ENCODE assay signal across 9 mouse cellular contexts in the genomic region with DNA sequence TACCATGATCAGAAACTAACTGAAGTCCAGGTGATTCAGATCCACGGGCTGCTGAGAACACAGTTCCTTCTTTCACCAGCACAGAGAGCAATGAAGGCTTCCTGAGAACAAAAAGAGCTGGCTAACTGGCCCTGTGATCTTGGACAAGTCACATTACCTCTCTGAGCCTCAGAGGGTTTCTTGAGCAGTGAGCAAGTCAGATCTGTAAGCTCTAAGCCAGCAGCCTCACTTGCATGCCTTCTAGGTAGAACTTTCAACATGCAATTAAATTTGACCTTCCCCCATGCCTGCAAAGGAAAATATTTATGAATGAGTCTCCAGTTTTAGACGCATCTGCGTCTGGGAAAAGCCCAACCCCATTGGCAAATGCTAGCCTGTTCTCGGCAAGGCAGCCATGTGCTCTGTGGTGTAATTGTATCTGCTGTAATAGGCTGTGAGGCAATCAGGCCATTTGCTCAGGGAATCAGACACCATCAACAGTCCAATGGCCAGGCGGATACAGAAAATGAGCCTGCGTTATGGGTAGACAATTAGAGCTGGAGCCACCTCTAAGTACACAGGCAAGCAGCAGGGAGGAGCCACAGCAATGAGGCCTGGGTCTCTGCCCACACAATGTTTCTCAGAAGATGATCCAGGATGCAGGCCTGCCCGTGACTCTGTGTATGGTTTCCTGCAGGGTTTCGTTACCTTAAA.
DNase-seq lines count a peak whose midpoint lies in the region; ATAC-seq lines count a peak whose summit lies in the region.
"Had no signal": no experiment of that assay in that cellular context is flagged by ENCODE, and none has a peak within 500 bp of the region (broad histone marks: within the 10 kb centered on the region; RNA-seq: fewer than 3 reads in every experiment).

No protein-coding gene starts in this region.

- peaks cover 10% of the 10 kb centered on the region for H3K4me1 ChIP-seq in limb, embryonic 12.5 days (replicated peaks)
- H3K4me1 ChIP-seq in neural tube, embryonic 15.5 days = no peaks in the 10 kb centered on the region

- H3K27me3 ChIP-seq in limb, embryonic 12.5 days = no peaks in the 10 kb centered on the region
- no peaks in the 10 kb centered on the region for H3K27me3 ChIP-seq in neural tube, embryonic 15.5 days (replicated peaks)

- no peak overlapping the region for H3K4me2 ChIP-seq in limb, embryonic 12.5 days
- no peak overlapping the region for H3K4me2 ChIP-seq in neural tube, embryonic 15.5 days

- H3K9ac ChIP-seq in limb, embryonic 12.5 days (replicated peaks) = no peak overlapping the region
- H3K9ac ChIP-seq in neural tube, embryonic 15.5 days (replicated peaks) = no peak overlapping the region

- DNase-seq in gastrocnemius, postnatal 25 days = peak; percentile 36
- no peak for DNase-seq in cerebellum, adult 9-10 months
- DNase-seq in urinary bladder, postnatal 10 days (ENCODE audit: low spot score) = no peak
- no peak for DNase-seq in heart, adult 8-10 months (ENCODE audit: low spot score)

- H3K27ac ChIP-seq in limb, embryonic 12.5 days = peak overlapping the region; percentile 24; the same call in 1 of the 2 replicates
- H3K27ac ChIP-seq in neural tube, embryonic 15.5 days (replicated peaks) = no peak overlapping the region
- H3K27ac ChIP-seq: layer of hippocampus, adult 2 months had no signal

- H3K4me3 ChIP-seq in limb, embryonic 12.5 days (replicated peaks) = no peak overlapping the region
- H3K4me3 ChIP-seq in neural tube, embryonic 15.5 days (replicated peaks) = no peak overlapping the region
- H3K4me3 ChIP-seq: layer of hippocampus, adult 2 months had no signal

- no peaks in the 10 kb centered on the region for H3K36me3 ChIP-seq in limb, embryonic 12.5 days
- no peaks in the 10 kb centered on the region for H3K36me3 ChIP-seq in neural tube, embryonic 15.5 days

- ATAC-seq in activated CD4-positive, CD25-positive, alpha-beta regulatory T cell, adult 4 months = peak; percentile 68
- ATAC-seq in common myeloid progenitor, adult 5-6 weeks (replicated peaks; ENCODE audit: low read depth, poor library complexity, severe bottlenecking) = peak; percentile 46
- ATAC-seq in limb, embryonic 12.5 days (ENCODE audit: insufficient number of reproducible peaks, insufficient read depth, low FRiP score, low TSS enrichment, low read depth) = peak; percentile 85
- peak; percentile 80 for ATAC-seq in neural tube, embryonic 15.5 days (ENCODE audit: low FRiP score)

- 34% methylated on average over 8 of the region's 8 CpGs for WGBS in limb, embryonic 12.5 days
- 47% methylated on average over 8 of the region's 8 CpGs for WGBS in neural tube, embryonic 15.5 days

- H3K9me3 ChIP-seq in limb, embryonic 12.5 days = no peaks in the 10 kb centered on the region
- no peaks in the 10 kb centered on the region for H3K9me3 ChIP-seq in neural tube, embryonic 15.5 days (replicated peaks)
